Mouse (Mus musculus) right cerebral cortex, adult 18-20 months (tissue): ENCODE measurements around the gene Cdc42bpb.

Experiments used
- DNase-seq: peaks from one replicate; pipeline ENCODE4 v3.0.0; 2022; ENCODE audit warnings: mixed read lengths

Gene Cdc42bpb

GRCm38 (mm10) chr12:111275150-111275841, 102.2 kb downstream of the Cdc42bpb start:
- no peak for DNase-seq

GRCm38 (mm10) chr12:111274447-111275149, 102.9 kb downstream of the Cdc42bpb start:
- DNase-seq: no peak

- no peak for DNase-seq
These were observed 103.5 kb downstream of the Cdc42bpb start for GRCm38 (mm10) chr12:111274006-111274405.

- peak; percentile 81 for DNase-seq
These were observed 105.1 kb downstream of the Cdc42bpb start for GRCm38 (mm10) chr12:111272420-111272819.

GRCm38 (mm10) chr12:111271966-111272365, 105.6 kb downstream of the Cdc42bpb start:
- no peak for DNase-seq

- DNase-seq: no peak
These were observed 106.1 kb downstream of the Cdc42bpb start for GRCm38 (mm10) chr12:111271406-111271805.

- no peak for DNase-seq
These were observed 106.8 kb downstream of the Cdc42bpb start, which contains the start of gene Amn for GRCm38 (mm10) chr12:111270629-111271277. Gene Amn, plus strand, starts transcription at chr12:111271095.

- DNase-seq: no peak
These were observed 109.7 kb downstream of the Cdc42bpb start for GRCm38 (mm10) chr12:111267673-111268325.

GRCm38 (mm10) chr12:111266592-111266991, 110.9 kb downstream of the Cdc42bpb start:
- DNase-seq: no peak

GRCm38 (mm10) chr12:111265212-111265611, 112.3 kb downstream of the Cdc42bpb start:
- no peak for DNase-seq

GRCm38 (mm10) chr12:111263650-111264049, 113.9 kb downstream of the Cdc42bpb start:
- DNase-seq: no peak

- peak; percentile 43 for DNase-seq
These were observed 126.3 kb downstream of the Cdc42bpb start for GRCm38 (mm10) chr12:111251227-111251626.

- DNase-seq: peak; percentile 64
These were observed 127.4 kb downstream of the Cdc42bpb start for GRCm38 (mm10) chr12:111250116-111250515.

- no peak for DNase-seq
These were observed 128.4 kb downstream of the Cdc42bpb start for GRCm38 (mm10) chr12:111249095-111249494.

- no peak for DNase-seq
These were observed 130.6 kb downstream of the Cdc42bpb start for GRCm38 (mm10) chr12:111246808-111247464.

GRCm38 (mm10) chr12:111245070-111245469, 132.4 kb downstream of the Cdc42bpb start:
- no peak for DNase-seq

- DNase-seq: no peak
These were observed 133.8 kb downstream of the Cdc42bpb start for GRCm38 (mm10) chr12:111243733-111244132.
